Mouse (Mus musculus): ENCODE data around the gene Fosl1.
A peak's percentile ranks its signal among the peaks of the same experiment; 100 is the strongest.
"Not testable (repeated sequence)": the region's sequence is repeated elsewhere in the genome, so short reads cannot be mapped to it uniquely, and the experiment has no call there.

Fosl1 gene

GRCm38 (mm10) chr19:5447515-5448353 lies at the start of gene Fosl1:
Gene Fosl1 (plus strand): TSS chr19:5447547.
- peak; percentile 79 to 84 for DNase-seq

DNA sequence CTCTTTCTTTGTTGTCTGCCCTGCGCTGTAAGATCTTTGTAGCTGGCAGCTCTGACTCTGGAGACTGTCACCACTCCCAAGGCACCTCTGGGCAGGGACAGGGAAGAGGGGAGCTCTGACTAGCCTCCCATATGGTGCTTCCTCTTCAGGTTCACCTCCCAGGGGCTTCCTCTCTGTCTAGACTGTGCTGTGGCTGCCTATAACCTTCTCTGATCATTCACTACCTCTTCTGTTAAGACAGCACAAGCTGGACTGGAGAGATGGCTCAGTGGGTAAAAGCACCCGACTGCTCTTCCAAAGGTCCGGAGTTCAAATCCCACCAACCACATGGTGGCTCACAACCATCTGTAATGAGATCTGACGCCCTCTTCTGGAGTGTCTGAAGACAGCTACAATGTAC lies 46.3 kb upstream of the Fosl1 start:
- DNase-seq: not testable (repeated sequence)

- DNase-seq: no peak
Observed at GRCm38 (mm10) chr19:5402293-5402692, 45.1 kb upstream of the Fosl1 start, which contains the start of gene Tsga10ip. Gene Tsga10ip (minus strand): TSS chr19:5402526.

- DNase-seq: no peak
Observed at GRCm38 (mm10) chr19:5405924-5406323, 41.4 kb upstream of the Fosl1 start.

- DNase-seq: peak; percentile 54 to 59
Observed at GRCm38 (mm10) chr19:5406531-5407126, 40.7 kb upstream of the Fosl1 start.

GRCm38 (mm10) chr19:5407133-5407532 lies 40.2 kb upstream of the Fosl1 start:
- DNase-seq: peak; percentile 67 to 69

- no peak for DNase-seq
Observed at GRCm38 (mm10) chr19:5408057-5409001, 39.0 kb upstream of the Fosl1 start.

- no peak for DNase-seq
Observed at GRCm38 (mm10) chr19:5409068-5409467, 38.3 kb upstream of the Fosl1 start.

- DNase-seq: no peak
Observed at GRCm38 (mm10) chr19:5410641-5411040, 36.7 kb upstream of the Fosl1 start.

DNA sequence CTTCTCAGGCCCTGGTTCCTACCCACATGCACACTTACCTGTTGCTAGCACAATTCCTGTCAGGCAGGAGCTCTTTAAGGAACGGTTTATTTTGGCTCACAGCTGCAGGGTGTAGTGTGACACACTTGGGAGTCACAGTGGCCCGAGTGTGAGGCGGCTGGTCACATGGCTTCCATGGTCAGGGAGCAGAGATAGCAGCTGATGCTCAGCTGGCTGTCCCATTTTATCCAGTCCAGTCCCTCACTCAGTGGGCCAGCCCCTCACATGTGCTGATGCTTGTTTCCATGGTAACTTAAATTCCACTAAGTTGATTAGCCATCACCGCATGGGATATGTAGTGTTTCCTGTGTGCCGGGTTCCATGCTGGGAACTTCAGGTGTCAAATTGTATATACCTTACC lies 35.4 kb upstream of the Fosl1 start:
- no peak for DNase-seq

- no peak for DNase-seq
Observed at GRCm38 (mm10) chr19:5413840-5414239, 33.5 kb upstream of the Fosl1 start.

DNA sequence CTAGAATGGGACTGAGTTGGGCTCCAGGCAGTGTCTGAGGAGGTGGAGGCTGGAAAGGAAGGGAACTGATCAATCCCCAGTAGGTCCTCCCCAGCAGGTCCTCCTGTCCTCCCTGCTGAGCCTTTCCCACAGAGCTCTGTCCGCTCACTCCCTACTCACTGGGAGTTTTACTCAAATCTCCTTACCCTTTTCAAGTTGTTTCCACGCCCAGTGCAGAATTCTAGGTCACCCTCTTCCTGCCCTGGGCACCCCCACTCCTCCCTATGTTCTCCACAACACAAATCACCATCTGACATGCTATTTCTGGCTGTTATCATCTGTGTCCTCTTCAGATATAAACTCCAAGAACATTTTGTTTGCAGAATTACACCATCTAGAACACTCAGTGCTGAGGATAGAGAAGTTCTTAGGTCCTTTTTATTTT lies 32.8 kb upstream of the Fosl1 start:
- DNase-seq: no peak

DNA sequence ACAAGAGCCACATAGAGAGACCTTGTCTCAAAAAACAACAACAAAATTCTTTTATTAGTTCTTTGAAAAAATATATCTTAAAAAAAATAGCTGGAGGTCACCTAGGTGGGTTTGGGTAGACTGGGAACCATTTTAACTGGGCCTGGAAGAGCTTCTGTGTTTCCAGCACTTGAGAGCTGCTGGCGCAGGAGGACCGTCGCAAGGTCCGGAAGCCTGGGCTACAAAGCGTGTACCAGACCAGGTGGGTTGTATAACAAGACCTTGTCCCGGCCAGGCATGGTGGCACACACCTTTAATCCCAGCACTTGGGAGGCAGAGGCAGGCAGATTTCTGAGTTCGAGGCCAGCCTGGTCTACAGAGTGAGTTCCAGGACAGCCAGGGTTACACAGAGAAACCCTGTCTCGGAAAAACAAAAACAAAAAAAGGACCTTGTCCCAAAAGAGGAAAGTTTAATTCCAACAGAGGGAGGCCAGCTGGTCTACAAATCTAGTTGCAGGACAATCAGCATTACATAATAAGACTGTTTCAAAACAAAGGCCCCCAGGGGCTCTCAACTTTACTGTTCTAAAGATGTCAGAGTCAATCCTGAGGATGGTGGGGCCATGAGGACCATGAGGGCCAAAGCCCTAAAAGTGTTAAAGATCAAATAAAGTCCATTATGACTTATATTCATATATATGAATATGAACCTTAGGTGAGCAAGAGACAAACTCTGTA lies 28.4 kb upstream of the Fosl1 start:
- no peak for DNase-seq

- no peak for DNase-seq
Observed at GRCm38 (mm10) chr19:5419630-5420029, 27.7 kb upstream of the Fosl1 start.

GRCm38 (mm10) chr19:5420579-5420978 lies 26.8 kb upstream of the Fosl1 start:
- DNase-seq: no peak

DNA sequence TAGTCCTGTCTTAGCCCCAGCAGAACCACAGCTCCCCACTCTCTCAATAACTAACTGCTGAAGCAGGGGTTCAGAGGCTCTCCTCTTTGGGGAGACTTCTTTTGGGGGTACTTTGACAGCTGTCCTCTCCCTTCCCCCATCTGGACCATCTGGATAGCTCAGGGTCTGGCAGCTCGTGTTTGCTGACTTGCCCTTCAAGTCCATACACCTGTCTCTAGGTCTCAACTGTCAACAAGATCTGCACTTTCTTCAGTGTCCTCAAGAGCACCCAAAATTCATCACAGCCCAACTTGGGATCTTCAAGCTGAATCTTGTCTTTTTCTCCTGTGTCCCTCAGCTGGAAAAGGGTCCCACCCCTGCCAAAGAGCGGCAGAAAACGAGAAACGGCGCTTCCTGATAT lies 25.6 kb upstream of the Fosl1 start:
- peak in 1 of 2 experiments; percentile 27 for DNase-seq

- peak; percentile 22 to 37 for DNase-seq
Observed at GRCm38 (mm10) chr19:5422267-5422666, 25.1 kb upstream of the Fosl1 start.

DNA sequence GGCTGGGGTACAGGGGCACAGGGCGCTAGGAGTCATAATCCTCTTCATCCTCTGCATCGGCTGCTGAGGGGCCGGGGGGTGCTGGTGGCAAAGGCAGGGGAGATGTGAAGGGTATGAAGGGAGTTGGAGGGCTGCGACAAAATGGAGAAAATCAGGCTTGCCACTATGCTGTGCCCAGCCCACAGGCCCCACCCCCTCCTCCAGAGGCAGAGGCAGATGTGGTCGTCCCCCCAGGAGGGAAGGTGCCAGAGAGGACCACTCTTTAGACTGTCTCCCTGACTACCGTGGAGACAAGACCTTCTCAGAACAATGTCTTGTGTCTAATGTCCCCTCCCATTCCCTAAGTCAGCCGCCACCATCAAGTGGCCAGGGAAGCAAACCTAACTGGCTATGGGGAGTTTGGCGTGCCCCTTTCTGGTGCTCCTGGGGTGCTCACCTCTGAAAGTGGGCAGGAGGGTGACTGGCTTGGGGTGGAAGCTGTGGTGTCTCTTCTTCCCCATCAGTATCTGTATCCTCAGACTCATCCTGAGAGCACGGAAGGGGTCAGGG lies 24.4 kb upstream of the Fosl1 start:
- peak in 1 of 2 experiments; percentile 32 for DNase-seq

- peak in 1 of 2 experiments; percentile 48 for DNase-seq
Observed at GRCm38 (mm10) chr19:5423561-5423960, 23.8 kb upstream of the Fosl1 start.

GRCm38 (mm10) chr19:5424092-5424781 lies 23.1 kb upstream of the Fosl1 start:
- DNase-seq: peak; percentile 77 to 85
